In the genomic region with DNA sequence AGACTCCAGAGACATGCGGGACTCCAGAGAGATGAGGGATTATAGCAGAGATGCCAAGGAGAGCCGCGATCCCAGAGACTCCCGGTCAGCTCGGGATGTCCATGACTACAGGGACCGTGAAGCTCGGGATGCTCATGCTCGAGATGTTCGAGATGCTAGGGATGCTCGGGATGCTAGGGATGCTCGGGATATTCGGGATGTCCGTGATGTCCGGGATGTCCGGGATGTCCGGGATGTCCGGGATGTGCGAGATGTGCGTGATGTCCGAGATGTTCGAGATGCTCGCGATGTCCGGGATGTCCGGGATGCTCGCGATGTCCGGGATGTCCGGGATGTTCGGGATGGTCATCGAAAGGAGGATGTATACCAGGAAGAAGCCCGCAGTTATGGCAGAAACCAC, we compare ENCODE assay signal across 19 mouse cellular contexts. TPM values are rescaled to one million over a fixed set of nuclear protein-coding genes. Genes with fewer than 3 reads are reported as not detected.
DNase-seq lines count a peak whose midpoint lies in the region; ATAC-seq and TF ChIP-seq lines count a peak whose summit lies in the region.
"Had no signal": no experiment of that assay in that cellular context is flagged by ENCODE, and none has a peak within 500 bp of the region (broad histone marks: within the 10 kb centered on the region; RNA-seq: fewer than 3 reads in every experiment).

No protein-coding gene starts in this region.

- H3K9me3 ChIP-seq in G1E (replicated peaks): no peaks in the 10 kb centered on the region

- peak; percentile 75 for ATAC-seq in G1E (ENCODE audit: extremely low read depth, insufficient number of reproducible peaks, low FRiP score, poor library complexity, severe bottlenecking)
- ATAC-seq: activated CD4-positive, CD25-positive, alpha-beta regulatory T cell, adult 4 months; CD4-positive, CD25-positive, alpha-beta regulatory T cell, adult 4 months; Patski had no signal

- no peaks in the 10 kb centered on the region for H3K27me3 ChIP-seq in heart, adult 2 months (ENCODE audit: control insufficient read depth, insufficient read depth, low read length)
- no peaks in the 10 kb centered on the region for H3K27me3 ChIP-seq in G1E (ENCODE audit: insufficient read depth, low read length)
- H3K27me3 ChIP-seq: CH12.LX, Patski had no signal

- no peaks in the 10 kb centered on the region for H3K79me2 ChIP-seq in heart, adult 2 months (replicated peaks; ENCODE audit: control insufficient read depth, insufficient read depth, low read length)

- no peak for TF ChIP-seq EP300 in heart, adult 2 months (IDR thresholded peaks at IDR 0.05; ENCODE audit: insufficient read depth, low read depth, low read length)

- TF ChIP-seq POLR2A in heart, adult 2 months (IDR thresholded peaks at IDR 0.05; ENCODE audit: insufficient read depth, low read depth, low read length): no peak

- H3K4me3 ChIP-seq in heart, adult 2 months: no peak overlapping the region
- H3K4me3 ChIP-seq in G1E (ENCODE audit: low read depth, low read length): no peak overlapping the region

- H3K36me3 ChIP-seq in heart, adult 2 months (ENCODE audit: control insufficient read depth, insufficient read depth, low read length): peaks cover 2% of the 10 kb centered on the region; the same call in 1 of the 2 replicates
- H3K36me3 ChIP-seq in G1E (replicated peaks): peaks cover 74% of the 10 kb centered on the region

- 97% methylated on average over 32 of the region's 32 CpGs for WGBS in heart, adult 2 months

- intact Hi-C loops in heart, adult 2 months (cut with DNase I): no loop called here

- no peaks in the 10 kb centered on the region for H3K4me1 ChIP-seq in heart, adult 2 months (ENCODE audit: control insufficient read depth, insufficient read depth, low read length)
- peaks cover 11% of the 10 kb centered on the region for H3K4me1 ChIP-seq in G1E (ENCODE audit: insufficient read depth, low read depth, low read length)

- peak; percentile 87 for DNase-seq in heart, adult 11 months
- no peak for DNase-seq in heart, adult 2 months
- no peak for DNase-seq in G1E (ENCODE audit: low spot score)
- DNase-seq in urinary bladder, postnatal 10 days (ENCODE audit: low spot score): no peak
- DNase-seq: adrenal gland, adult 2 months; adrenal gland, adult 8-10 months; adrenal gland, postnatal 10 days; adrenal gland, postnatal 14 days; adrenal gland, postnatal 25 days; adrenal gland, postnatal 36 days; B cell, adult 2 months; cerebellum, adult 11 months; cerebellum, adult 11-12 months; cerebellum, adult 18-20 months; cerebellum, adult 2 months had no signal

- TF ChIP-seq CTCF in heart, adult 2 months (IDR thresholded peaks at IDR 0.05): no peak
- TF ChIP-seq CTCF in G1E (IDR thresholded peaks at IDR 0.05; ENCODE audit: low read depth, low read length): no peak

- H3K27ac ChIP-seq in heart, adult 2 months: no peak overlapping the region

- H3K9ac ChIP-seq in heart, adult 2 months (ENCODE audit: low read depth, low read length): no peak overlapping the region

RNA-seq across cellular contexts. Expression of a gene that starts 39.2 kb away (rescaled TPM):
- total RNA-seq in heart, adult 2 months (2021): 10 to 100 TPM; 24.9 to 26.2 TPM
- polyA plus RNA-seq in heart, adult 2 months (2012; rRNA removed): 5.2 and 5.5 TPM in 2 replicates
- total RNA-seq in G1E (2014; fragmentation: Nextera tagmentation): 29.1 and 47.4 TPM in 2 replicates
- total RNA-seq in G1E (2017): 17.3 TPM in 2 replicates
- polyA plus RNA-seq in G1E (2012): 18.2 and 22.4 TPM in 2 replicates
